Mouse (Mus musculus) central nervous system, embryonic 14 days (tissue): Measurements from ENCODE around the gene Dhodh. TPM values are rescaled to one million over a fixed set of nuclear protein-coding genes. Genes with fewer than 3 reads are reported as not detected.

Source experiments
- polyA plus RNA-seq: library from polyadenylated mRNA; depleted of rRNA; stranded (reverse); fragments of >200 nt; gene quantifications from 2 replicates; pipeline ENCODE4 v1.2.3, GENCODE M21; 2012; rRNA removed

The Dhodh gene
- polyA plus RNA-seq: 28.7 and 30.0 TPM in 2 replicates

DNA sequence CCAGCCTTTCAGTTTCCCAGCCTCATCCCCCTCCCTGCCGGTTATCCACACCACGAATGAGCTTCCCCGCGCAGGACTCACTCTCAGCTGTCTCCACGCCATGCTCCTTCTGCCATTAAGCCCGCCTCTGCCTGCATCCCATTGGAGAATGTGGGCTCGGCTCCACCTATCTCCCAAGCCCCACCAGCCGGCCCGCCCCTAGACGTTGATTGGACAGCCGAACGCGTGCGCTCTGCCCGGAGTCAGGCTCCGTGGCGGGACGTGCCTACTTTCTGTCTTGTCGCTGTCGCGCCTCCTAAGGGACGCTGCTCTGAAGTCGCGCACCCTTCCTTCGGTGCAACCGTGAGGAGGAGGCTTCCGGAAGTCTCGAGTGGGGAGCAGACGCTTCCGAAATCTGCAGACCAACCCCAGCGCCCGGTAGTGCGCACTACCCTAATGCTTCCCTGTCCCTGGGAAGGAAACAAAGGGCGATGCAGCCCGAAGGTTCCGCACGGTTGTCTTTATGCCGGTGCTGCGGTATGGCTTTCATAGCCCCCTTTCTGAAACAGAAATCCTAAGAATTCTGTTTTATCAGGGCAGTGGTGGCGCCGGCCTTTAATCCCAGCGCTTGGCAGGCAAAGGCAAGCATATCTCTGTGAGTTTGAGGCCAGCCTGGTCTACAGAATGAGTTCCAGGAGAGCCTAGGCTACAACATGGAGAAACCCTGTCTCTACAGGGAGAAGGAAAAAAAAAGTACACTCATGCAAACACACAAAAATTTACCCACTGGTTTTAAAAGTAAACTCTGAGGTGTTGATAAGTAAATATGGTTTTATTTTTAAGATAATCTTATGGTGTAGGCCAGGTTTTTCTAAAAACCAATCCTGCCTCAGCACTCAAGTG, at the start of gene Dhodh:
TSS of gene Dhodh (minus strand) at position 403 of the 882 bp plus-strand sequence.

GRCm38 (mm10) chr8:109614243-109615210, 6.1 kb upstream of the Dhodh start, which contains the start of gene Pkd1l3:
Gene Pkd1l3 (plus strand): TSS chr8:109614517.

GRCm38 (mm10) chr8:109578900-109579301, 29.6 kb downstream of the Dhodh start, which contains the start of gene Hp:
Gene Hp (minus strand): TSS chr8:109579172.

DNA sequence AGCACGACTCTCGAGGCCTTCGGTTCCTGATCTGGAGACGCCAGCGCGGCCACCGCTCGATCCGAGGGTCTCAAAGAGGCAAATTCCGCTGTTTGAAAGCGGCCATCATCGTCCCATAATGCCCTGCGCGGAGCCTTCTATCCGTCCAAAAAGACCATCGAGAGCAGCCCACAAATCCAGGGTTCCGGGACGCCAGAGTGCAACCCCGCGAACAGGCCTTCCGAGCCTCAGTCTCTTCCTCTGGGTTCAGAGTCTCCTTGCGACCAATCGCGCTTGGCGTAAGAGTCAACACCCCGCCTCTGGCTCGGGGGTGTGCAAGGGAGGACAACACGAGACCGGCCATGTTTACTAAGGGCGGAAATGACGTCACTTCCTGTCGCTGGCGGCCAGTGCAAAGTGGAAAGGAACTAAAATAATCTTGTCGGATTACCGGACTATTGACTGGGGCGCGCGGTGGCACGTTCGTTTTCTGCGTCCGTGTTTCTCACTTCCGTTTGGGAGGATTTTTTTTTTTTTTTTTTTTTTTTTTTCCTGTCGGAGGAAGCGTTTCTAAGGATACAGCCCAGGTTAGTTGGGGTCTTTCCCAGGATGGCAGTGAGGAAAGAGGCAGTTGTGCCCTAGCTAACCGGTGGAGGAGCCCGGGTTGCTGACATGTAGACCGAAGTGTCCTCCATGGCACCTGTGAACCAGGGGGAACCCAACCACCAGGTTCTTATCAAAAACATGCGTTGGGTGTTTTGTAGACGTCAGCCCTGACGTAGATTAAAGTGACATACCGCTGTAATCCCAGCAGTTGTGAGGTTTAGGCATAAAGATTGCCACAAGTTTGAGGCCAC, 42.8 kb downstream of the Dhodh start, which contains the start of the genes Dhx38 and Txnl4b:
TSS of gene Dhx38 (minus strand) at position 364 of the 836 bp plus-strand sequence.
TSS of gene Txnl4b (plus strand) at position 395 of the 836 bp plus-strand sequence.

Other genes with a start within 250 kb of the Dhodh start
- 2.1 and 3.3 TPM in 2 replicates for gene Pmfbp1, start 114.6 kb downstream of the Dhodh start, polyA plus RNA-seq
- gene Dhx38, start 42.8 kb downstream of the Dhodh start, polyA plus RNA-seq: 25.9 and 26.2 TPM in 2 replicates
- gene Txnl4b, start 42.8 kb downstream of the Dhodh start, polyA plus RNA-seq: 6.1 and 6.5 TPM in 2 replicates
- gene Hp, start 29.5 kb downstream of the Dhodh start, polyA plus RNA-seq: 0.85 and 1.2 TPM in 2 replicates
- gene Pkd1l3, start 5.8 kb upstream of the Dhodh start, polyA plus RNA-seq: 0.08 TPM in 1 of 2 replicates, not detected in the other
- gene Ist1, start 84.6 kb upstream of the Dhodh start, polyA plus RNA-seq: 136 and 149 TPM in 2 replicates
- 103 and 108 TPM in 2 replicates for gene Zfp821, start 96.9 kb upstream of the Dhodh start, polyA plus RNA-seq
- 11.1 and 12.2 TPM in 2 replicates for gene Atxn1l, start 129.1 kb upstream of the Dhodh start, polyA plus RNA-seq
- 80.7 and 84.2 TPM in 2 replicates for gene Ap1g1, start 169.9 kb upstream of the Dhodh start, polyA plus RNA-seq